12 mouse cellular contexts compared by ENCODE assay signal in the genomic region with DNA sequence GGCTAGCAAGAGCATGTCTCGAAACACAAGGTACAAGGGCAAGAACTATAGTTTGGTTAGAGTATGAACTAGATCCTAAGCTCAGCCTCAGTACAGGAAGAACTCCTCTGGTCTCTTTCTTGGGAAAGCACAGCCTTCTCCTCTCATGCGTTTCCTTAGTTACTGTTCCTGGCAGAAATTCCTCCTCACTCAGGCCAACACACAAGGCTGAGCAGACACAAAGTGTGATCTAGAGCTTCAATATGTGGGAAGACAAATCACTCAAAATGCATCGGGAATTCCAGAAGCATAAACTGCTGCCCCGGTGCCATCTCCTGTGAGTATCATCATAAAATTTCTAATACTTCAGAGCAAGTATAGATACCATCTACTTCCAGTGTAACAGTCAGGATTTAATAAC.
DNase-seq lines count a peak whose midpoint lies in the region; ATAC-seq lines count a peak whose summit lies in the region.
"Had no signal": no experiment of that assay in that cellular context is flagged by ENCODE, and none has a peak within 500 bp of the region (broad histone marks: within the 10 kb centered on the region; RNA-seq: fewer than 3 reads in every experiment).

No protein-coding gene starts in this region.

- ATAC-seq in forebrain, embryonic 16.5 days = peak; percentile 54; the same call in 1 of the 2 replicates
- ATAC-seq: hindbrain, embryonic 16.5 days had no signal

- H3K4me3 ChIP-seq in forebrain, embryonic 16.5 days (replicated peaks; ENCODE audit: low read length) = no peak overlapping the region
- H3K4me3 ChIP-seq: embryonic facial prominence, embryonic 13.5 days; neural tube, embryonic 12.5 days had no signal

- H3K4me1 ChIP-seq in forebrain, embryonic 16.5 days (replicated peaks; ENCODE audit: control insufficient read depth, insufficient read depth, low read length) = peaks cover 4% of the 10 kb centered on the region
- H3K4me1 ChIP-seq: embryonic facial prominence, embryonic 13.5 days; neural tube, embryonic 12.5 days had no signal

- WGBS in forebrain, embryonic 16.5 days = 73% methylated on average over 4 of the region's 4 CpGs

- no peak overlapping the region for H3K4me2 ChIP-seq in forebrain, embryonic 16.5 days (ENCODE audit: low read length)
- H3K4me2 ChIP-seq: embryonic facial prominence, embryonic 13.5 days; neural tube, embryonic 12.5 days had no signal

- no peaks in the 10 kb centered on the region for H3K36me3 ChIP-seq in forebrain, embryonic 16.5 days (ENCODE audit: control insufficient read depth, insufficient read depth)
- H3K36me3 ChIP-seq: embryonic facial prominence, embryonic 13.5 days; neural tube, embryonic 12.5 days had no signal

- peak; percentile 9 for DNase-seq in layer of hippocampus, adult 11-12 months (ENCODE audit: low spot score)
- no peak for DNase-seq in layer of hippocampus, adult 9-10 months (ENCODE audit: low spot score)
- DNase-seq in frontal cortex, postnatal 14 days (ENCODE audit: low spot score in 2 of 2) = peak; percentile 17 to 20
- peak; percentile 28 to 39 for DNase-seq in right cerebral cortex, adult 2 months (ENCODE audit: low spot score in 2 of 2)
- no peak for DNase-seq in adrenal gland, postnatal 4 days (ENCODE audit: low spot score in 2 of 2)
- no peak for DNase-seq in retina, postnatal 1 day
- DNase-seq: gastrocnemius, postnatal 10 days had no signal

- H3K9ac ChIP-seq in forebrain, embryonic 16.5 days (replicated peaks; ENCODE audit: low read depth, low read length) = no peak overlapping the region
- H3K9ac ChIP-seq: embryonic facial prominence, embryonic 13.5 days; neural tube, embryonic 12.5 days had no signal

- H3K27me3 ChIP-seq in forebrain, embryonic 16.5 days (replicated peaks; ENCODE audit: control insufficient read depth, insufficient read depth, low read length) = no peaks in the 10 kb centered on the region
- H3K27me3 ChIP-seq: embryonic facial prominence, embryonic 13.5 days; neural tube, embryonic 12.5 days had no signal

- H3K27ac ChIP-seq in forebrain, embryonic 16.5 days (ENCODE audit: low read length) = no peak overlapping the region
- H3K27ac ChIP-seq: embryonic facial prominence, embryonic 13.5 days; kidney, postnatal 0 days; neural tube, embryonic 12.5 days had no signal

- H3K9me3 ChIP-seq in forebrain, embryonic 16.5 days (ENCODE audit: control insufficient read depth, low read length) = no peaks in the 10 kb centered on the region
- H3K9me3 ChIP-seq: embryonic facial prominence, embryonic 13.5 days; neural tube, embryonic 12.5 days had no signal

Comparison
In these comparisons a context has a peak if more than half of its experiments do, and no peak if none do; other contexts are left out.
1. DNase-seq: peak in layer of hippocampus, adult 11-12 months (single experiment), frontal cortex, postnatal 14 days (2 of 2) and right cerebral cortex, adult 2 months (2 of 2); none in layer of hippocampus, adult 9-10 months (single experiment), adrenal gland, postnatal 4 days (0 of 2) and retina, postnatal 1 day (single experiment).